Mouse (Mus musculus) liver, embryonic 16.5 days (tissue): ENCODE results near the gene Abcf3. TPM values are rescaled to one million over a fixed set of nuclear protein-coding genes. Genes with fewer than 3 reads are reported as not detected.

ENCODE experiments used
- ATAC-seq: fragments of 200-750 bp; cut with Nextera tagmentation; 2 replicates; pipeline ENCODE4 v1.8.0; 2017; ENCODE audit warnings: low read depth, mild to moderate bottlenecking, moderate number of reproducible peaks, moderate library complexity
- H3K27ac ChIP-seq: fragments of 300-500 bp; sonication (generic); 2 replicates; pipeline ENCODE4 v1.5.1; 2014; ENCODE audit warnings: mild to moderate bottlenecking, low read length
- H3K27me3 ChIP-seq: fragments of 300-500 bp; sonication (generic); 2 replicates; pipeline ENCODE4 v1.6.1; 2014; ENCODE audit warnings: low read depth, low read length, mixed read lengths; ENCODE audit not compliant: control insufficient read depth, insufficient read depth
- H3K36me3 ChIP-seq: fragments of 300-500 bp; sonication (generic); 2 replicates; pipeline ENCODE4 v1.6.1; 2014; ENCODE audit warnings: mild to moderate bottlenecking; ENCODE audit not compliant: control insufficient read depth, insufficient read depth
- H3K4me1 ChIP-seq: fragments of 300-500 bp; sonication (generic); 2 replicates; pipeline ENCODE4 v1.6.1; 2014; ENCODE audit warnings: low read depth, low read length, mixed read lengths; ENCODE audit not compliant: control insufficient read depth
- H3K4me2 ChIP-seq: fragments of 300-500 bp; sonication (generic); 2 replicates; pipeline ENCODE4 v1.6.1; 2014; ENCODE audit warnings: low read depth, low read length, mixed read lengths
- H3K4me3 ChIP-seq: fragments of 300-500 bp; sonication (generic); 2 replicates; pipeline ENCODE4 v1.5.1; 2014; ENCODE audit warnings: low read depth, mild to moderate bottlenecking, low read length
- H3K9ac ChIP-seq: fragments of 300-500 bp; sonication (generic); 2 replicates; pipeline ENCODE4 v1.6.1; 2014; ENCODE audit warnings: low read depth, low read length
- H3K9me3 ChIP-seq: fragments of 300-500 bp; sonication (generic); replicated peaks from 2 replicates; pipeline ENCODE4 v1.6.1; 2016; ENCODE audit warnings: low read length; ENCODE audit not compliant: control insufficient read depth
- WGBS: fragments of 180-500 bp; shearing (Covaris S2); extraction: QIAGEN DNeasy Blood & Tissue Kit; methylation state at CpG from one replicate; pipeline ENCODE4 v1.1.7; 2014; ENCODE audit not compliant: insufficient replicate concordance; 5-methylcytosine and 5-hydroxymethylcytosine counted together
- polyA plus RNA-seq: library from polyadenylated mRNA; unstranded; fragments of >200 nt; fragmentation: Nextera tagmentation; extraction: Ambion mirVana; gene quantifications from 2 replicates; pipeline ENCODE4 v1.2.1, GENCODE M21; 2015

Abcf3 gene
- polyA plus RNA-seq, result 24.6 and 25.8 TPM in 2 replicates

DNA sequence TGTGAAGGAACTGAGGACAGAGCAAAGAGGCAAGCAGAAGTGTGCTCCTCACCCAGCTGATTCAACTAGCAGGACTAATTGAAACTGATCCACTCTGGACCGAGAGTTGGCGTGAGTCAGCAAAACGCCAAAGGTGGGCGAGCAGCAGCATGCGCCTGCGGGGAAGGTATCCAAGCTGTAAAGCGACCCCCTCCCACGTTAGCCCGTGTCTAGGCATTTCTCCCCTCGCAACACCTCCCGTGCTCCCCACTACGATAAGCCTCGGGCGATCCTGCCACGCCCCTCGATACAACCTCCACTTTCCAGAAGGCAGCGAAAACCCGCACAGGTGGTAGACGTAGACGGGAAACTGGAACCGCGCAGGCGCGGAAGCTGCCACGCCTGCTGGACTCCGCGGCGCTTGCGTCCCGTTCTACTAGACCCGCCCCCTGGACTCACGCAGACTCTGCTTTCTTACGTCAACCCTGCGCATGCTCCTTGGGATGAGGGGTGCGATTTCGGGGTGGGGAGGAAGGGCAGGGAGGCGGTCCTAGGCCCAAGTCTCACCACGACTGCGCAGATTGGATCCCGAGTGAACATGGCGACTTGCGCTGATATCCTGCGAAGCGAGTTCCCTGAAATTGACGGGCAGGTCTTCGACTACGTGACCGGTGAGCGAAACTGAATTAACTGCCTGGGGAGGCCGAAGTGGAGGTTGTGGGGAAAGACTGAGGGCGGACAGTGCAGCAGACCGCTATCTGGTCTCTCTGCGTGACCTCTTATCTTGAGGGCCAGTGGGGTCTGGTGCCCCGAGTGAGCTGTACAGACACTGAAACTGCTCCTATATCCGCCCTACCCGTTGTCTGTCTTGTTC is at the start of gene Abcf3:
Gene Abcf3 (plus strand): TSS at position 482 of the 853 bp plus-strand sequence.
- H3K4me2 ChIP-seq, result peak within 1 kb of the TSS; percentile 90
- H3K36me3 ChIP-seq, result peaks cover 36% of the 10 kb centered on the region
- H3K27ac ChIP-seq, result peak within 1 kb of the TSS; percentile 87
- H3K4me3 ChIP-seq, result peak within 1 kb of the TSS; percentile 87
- H3K27me3 ChIP-seq, result no peaks in the 10 kb centered on the region
- ATAC-seq, result peak; percentile 99
- peak within 1 kb of the TSS; percentile 81 for H3K9ac ChIP-seq
- H3K4me1 ChIP-seq, result peaks cover 21% of the 10 kb centered on the region
- 0% methylated on average over 56 of the region's 56 CpGs for WGBS
- no peaks in the 10 kb centered on the region for H3K9me3 ChIP-seq

DNA sequence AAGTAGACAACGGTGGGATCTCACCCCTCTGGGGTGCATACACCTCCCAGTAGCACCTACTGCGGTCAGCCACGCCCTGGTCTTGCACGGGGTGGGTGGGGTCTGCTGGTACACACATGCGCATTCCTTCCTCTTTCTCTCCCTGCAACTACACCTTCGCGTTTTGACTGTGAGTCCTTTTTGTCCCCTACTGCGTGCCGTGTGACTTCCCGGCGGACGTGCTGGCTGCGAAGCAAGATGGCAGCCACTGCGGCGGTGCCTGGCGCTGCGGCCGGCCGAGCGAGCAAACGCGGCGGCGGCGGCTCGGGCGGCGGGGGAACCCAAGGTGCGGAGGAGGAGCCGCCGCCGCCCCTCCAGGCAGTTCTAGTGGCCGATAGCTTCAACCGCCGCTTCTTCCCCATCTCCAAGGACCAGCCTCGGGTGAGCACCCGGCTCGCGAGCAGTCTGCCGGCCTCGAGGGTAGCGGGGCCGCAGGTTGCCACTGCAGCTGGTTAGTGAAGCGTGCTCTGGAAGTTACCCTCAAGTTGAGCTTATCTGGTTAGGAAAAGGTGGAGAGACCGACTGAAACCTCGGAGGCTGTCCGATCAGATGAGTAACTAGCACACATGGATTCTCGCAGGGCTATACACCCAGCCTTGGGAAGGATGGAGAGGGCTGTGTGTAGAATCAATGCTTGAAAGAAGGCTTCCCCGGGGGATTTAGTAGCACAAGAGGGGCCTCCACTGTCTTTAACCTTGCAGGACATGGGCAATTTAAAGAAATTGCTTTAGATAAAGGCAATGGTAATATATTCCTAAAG is 49.5 kb upstream of the Abcf3 start, which contains the start of gene Eif2b5:
Gene Eif2b5 (plus strand): TSS at position 141 of the 799 bp plus-strand sequence.
- peak within 1 kb of the TSS; percentile 82 for H3K4me3 ChIP-seq
- peak within 1 kb of the TSS; percentile 53 for H3K27ac ChIP-seq
- peak within 1 kb of the TSS; percentile 78 for H3K4me2 ChIP-seq
- ATAC-seq, result peak; percentile 95
- H3K9ac ChIP-seq, result peak within 1 kb of the TSS; percentile 83
- no peaks in the 10 kb centered on the region for H3K27me3 ChIP-seq
- under 1% methylated on average over 49 of the region's 49 CpGs for WGBS
- H3K9me3 ChIP-seq, result no peaks in the 10 kb centered on the region
- peaks cover 17% of the 10 kb centered on the region for H3K4me1 ChIP-seq
- peaks cover 29% of the 10 kb centered on the region for H3K36me3 ChIP-seq

DNA sequence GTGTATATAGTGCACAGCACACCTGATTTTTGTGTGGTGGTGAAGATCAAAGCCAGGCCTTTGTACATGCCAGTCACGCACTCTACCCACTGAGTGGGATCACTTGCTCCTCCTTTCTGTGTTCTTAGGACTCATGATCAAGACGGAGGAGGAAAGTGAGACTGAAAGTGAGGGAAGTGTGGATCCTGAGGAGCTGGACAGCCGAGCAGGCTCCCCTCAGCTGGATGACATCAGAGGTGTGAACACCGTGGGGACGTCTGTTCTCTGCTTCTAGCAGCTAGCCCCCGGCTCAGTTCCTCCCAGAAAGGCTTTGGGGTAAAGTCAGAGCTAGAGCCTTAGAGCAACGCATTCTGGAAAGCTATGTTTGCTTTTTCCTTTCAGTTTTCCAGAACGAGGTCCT is 42.4 kb upstream of the Abcf3 start:
- 79% methylated on average over 8 of the region's 8 CpGs for WGBS
- H3K27me3 ChIP-seq, result no peaks in the 10 kb centered on the region
- no peak overlapping the region for H3K9ac ChIP-seq
- H3K9me3 ChIP-seq, result no peaks in the 10 kb centered on the region
- H3K36me3 ChIP-seq, result peaks cover 74% of the 10 kb centered on the region
- H3K4me1 ChIP-seq, result no peaks in the 10 kb centered on the region
- no peak overlapping the region for H3K27ac ChIP-seq
- no peak overlapping the region for H3K4me3 ChIP-seq
- ATAC-seq, result no peak
- no peak overlapping the region for H3K4me2 ChIP-seq

DNA sequence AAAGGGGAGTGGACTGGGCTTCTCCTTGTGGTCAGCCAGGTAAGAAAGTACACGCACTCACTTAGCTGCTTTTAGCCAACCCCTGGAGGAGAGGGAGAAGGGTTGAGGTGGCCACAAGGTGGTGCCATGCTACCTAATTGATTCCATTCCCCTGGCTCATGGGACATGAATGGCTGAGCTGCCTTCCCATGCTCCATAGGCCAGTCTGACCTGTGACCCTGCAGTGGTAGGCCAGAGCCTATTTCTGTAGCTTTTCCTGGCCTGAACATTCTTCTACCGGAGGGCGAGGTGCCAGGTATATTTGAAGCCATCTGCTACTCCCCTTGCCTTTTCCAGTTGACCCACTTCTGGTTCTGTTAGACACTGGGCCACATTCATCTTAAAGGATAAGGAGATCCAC is 39.0 kb upstream of the Abcf3 start:
- Histone ChIP-seq H3K27me3 (no peaks in the 10 kb centered on the region), H3K4me2 (no peak overlapping the region), H3K36me3 (peaks cover 42% of the 10 kb centered on the region), H3K9me3 (no peaks in the 10 kb centered on the region), H3K9ac (no peak overlapping the region), H3K4me1 (no peaks in the 10 kb centered on the region), H3K4me3 (no peak overlapping the region), H3K27ac (no peak overlapping the region)
- peak; percentile 37; the same call in 1 of the 2 replicates for ATAC-seq
- WGBS, result 74% methylated on average over 3 of the region's 3 CpGs

DNA sequence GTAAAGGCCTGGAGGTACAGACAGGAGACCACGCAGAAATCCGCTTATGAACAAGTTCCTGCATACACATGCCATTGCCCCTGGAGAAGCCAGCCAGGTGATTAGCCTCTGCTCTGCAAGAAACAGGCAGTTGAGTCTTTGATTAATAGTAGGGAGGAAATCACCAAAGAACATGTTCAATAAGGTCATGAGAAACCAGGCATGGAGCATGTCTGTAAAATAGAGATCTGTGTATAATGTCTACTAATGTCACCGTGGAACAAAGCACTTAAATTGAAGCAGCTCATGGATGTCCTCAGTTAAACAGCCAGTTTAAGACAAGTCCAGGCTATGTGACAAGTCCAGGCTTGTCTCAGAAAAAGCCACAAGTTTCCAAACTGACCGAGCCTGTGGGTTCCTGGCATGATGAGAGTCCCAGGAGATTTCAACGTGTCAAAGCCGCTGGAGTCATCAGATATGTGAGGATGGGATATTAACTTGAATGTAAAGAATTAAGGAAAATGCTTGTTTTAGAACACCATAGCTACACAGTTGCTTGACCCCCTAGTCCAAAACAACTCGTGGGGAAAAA is 37.0 kb upstream of the Abcf3 start:
- Histone ChIP-seq H3K27me3 (no peaks in the 10 kb centered on the region), H3K36me3 (peaks cover 30% of the 10 kb centered on the region)
- WGBS, result 79% methylated on average over 7 of the region's 7 CpGs

DNA sequence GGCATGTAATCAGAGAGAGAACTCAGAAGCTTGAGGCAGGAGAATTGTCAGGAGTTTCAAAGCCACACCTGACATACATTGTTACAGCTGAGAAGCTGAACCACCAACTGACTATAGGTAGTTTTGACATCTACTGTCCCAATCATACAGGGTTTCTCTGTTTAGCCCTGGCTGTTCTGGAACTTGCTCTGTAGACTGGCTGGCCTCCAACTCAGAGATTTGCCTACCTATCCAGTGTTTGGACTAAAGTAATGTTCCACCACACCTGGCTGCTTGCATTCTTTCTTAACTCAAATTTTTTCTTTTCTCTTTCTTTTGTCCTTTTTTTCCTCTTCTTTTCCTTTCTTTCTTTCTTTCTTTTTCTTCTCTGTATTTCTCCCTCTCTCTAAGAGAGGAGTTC is 32.3 kb upstream of the Abcf3 start:
- Histone ChIP-seq H3K4me3 (no peak overlapping the region; the same call in 1 of the 2 replicates), H3K27me3 (no peaks in the 10 kb centered on the region), H3K9me3 (no peaks in the 10 kb centered on the region), H3K36me3 (no peaks in the 10 kb centered on the region), H3K4me1 (peaks cover 26% of the 10 kb centered on the region), H3K27ac (no peak overlapping the region; the same call in 1 of the 2 replicates), H3K9ac (no peak overlapping the region; the same call in 1 of the 2 replicates), H3K4me2 (peak overlapping the region; percentile 79)
- ATAC-seq, result no peak

More for the DNA sequence above, 37.0 kb upstream of the Abcf3 start:
- Histone ChIP-seq H3K4me2 (no peak overlapping the region), H3K9me3 (no peaks in the 10 kb centered on the region), H3K9ac (no peak overlapping the region), H3K4me1 (peaks cover 2% of the 10 kb centered on the region), H3K27ac (no peak overlapping the region), H3K4me3 (no peak overlapping the region)
- ATAC-seq, result no peak

DNA sequence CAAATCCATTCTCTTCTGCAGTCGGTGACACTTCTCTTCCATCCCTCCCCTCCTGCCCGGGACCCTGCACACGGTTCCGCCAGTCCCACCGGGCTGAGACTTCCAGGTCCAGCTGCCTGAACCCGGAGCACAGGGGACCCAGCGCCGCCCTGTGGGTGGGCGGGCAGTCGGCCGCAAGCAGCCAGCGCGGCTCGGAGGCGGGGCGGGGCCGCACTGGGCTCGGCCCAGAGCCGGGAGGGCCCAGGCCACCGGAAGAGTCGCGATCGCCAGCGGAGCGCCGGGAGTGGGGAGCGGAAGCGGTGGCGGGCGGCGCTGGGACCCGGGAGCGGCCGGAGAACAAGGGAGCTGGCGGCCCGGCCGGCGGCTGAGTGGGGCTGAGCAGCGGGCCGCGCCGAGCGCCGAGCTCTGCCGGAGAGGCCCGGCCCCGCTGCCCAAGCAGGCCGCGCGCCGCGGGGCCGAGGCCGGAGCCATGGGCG is 31.6 kb upstream of the Abcf3 start, which contains the start of gene Dvl3:
Gene Dvl3 (plus strand): TSS at position 257 of the 476 bp plus-strand sequence.
- Histone ChIP-seq H3K27me3 (no peaks in the 10 kb centered on the region), H3K4me2 (peak within 1 kb of the TSS; percentile 79), H3K36me3 (no peaks in the 10 kb centered on the region), H3K9ac (peak within 1 kb of the TSS; percentile 95), H3K4me3 (peak within 1 kb of the TSS; percentile 92), H3K4me1 (peaks cover 26% of the 10 kb centered on the region), H3K27ac (peak within 1 kb of the TSS; percentile 85), H3K9me3 (no peaks in the 10 kb centered on the region)
- under 1% methylated on average over 50 of the region's 55 CpGs for WGBS
- peak; percentile 98 for ATAC-seq

DNA sequence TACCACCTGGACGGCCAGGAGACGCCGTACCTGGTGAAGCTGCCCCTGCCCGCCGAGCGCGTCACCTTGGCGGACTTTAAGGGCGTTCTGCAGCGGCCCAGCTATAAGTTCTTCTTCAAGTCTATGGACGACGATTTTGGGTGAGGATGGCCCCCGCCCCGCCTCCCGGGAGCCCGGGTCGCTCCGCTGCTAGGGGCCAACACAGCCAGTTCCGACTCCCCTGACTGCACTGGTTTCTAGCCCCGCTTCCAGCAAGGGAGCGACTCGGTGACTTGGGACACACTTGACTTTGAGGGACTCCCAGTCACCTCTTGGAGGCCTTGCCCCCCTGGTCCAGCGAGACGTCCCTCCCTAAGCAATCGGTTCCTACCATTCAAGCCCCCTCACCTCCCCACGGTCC is 31.2 kb upstream of the Abcf3 start:
- no peaks in the 10 kb centered on the region for H3K27me3 ChIP-seq
- peak overlapping the region; percentile 85 for H3K27ac ChIP-seq
- under 1% methylated on average over 26 of the region's 26 CpGs for WGBS
- peak overlapping the region; percentile 95 for H3K9ac ChIP-seq
- no peaks in the 10 kb centered on the region for H3K36me3 ChIP-seq
- H3K4me2 ChIP-seq, result peak overlapping the region; percentile 79
- no peaks in the 10 kb centered on the region for H3K9me3 ChIP-seq
- peaks cover 26% of the 10 kb centered on the region for H3K4me1 ChIP-seq
- ATAC-seq, result peak; percentile 25
- H3K4me3 ChIP-seq, result peak overlapping the region; percentile 92
